Mouse (Mus musculus) myocyte (in vitro differentiated cells): ENCODE results near the gene Cpn1.

Experiments
- CEBPB ChIP-seq: IDR thresholded peaks from 2 replicates; pipeline ENCODE4 v1.6.1; 2011; ENCODE audit warnings: mild to moderate bottlenecking, moderate library complexity; ENCODE audit not compliant: poor library complexity, insufficient read depth, severe bottlenecking
- E2F4 ChIP-seq: IDR thresholded peaks from one replicate; pipeline ENCODE4 v1.6.1; 2011; ENCODE audit warnings: mild to moderate bottlenecking, control low read depth, moderate library complexity; ENCODE audit not compliant: insufficient read depth
- MYOG ChIP-seq, 3 experiments: IDR thresholded peaks; one replicate each; pipeline ENCODE4 v1.6.1; 2011; ENCODE audit warnings: control low read depth in 2 of 3, low read depth in 2 of 3, mild to moderate bottlenecking in 2 of 3; ENCODE audit not compliant: insufficient read length in 2 of 3, control insufficient read depth in 1 of 3, insufficient read depth in 1 of 3
- POLR2A ChIP-seq: IDR thresholded peaks from one replicate; pipeline ENCODE4 v1.6.1; 2011; ENCODE audit warnings: low read depth, mild to moderate bottlenecking, control low read depth, moderate library complexity; ENCODE audit not compliant: insufficient read length
- POLR2AphosphoS2 ChIP-seq: IDR thresholded peaks from one replicate; pipeline ENCODE4 v1.6.1; 2011; ENCODE audit warnings: low read depth, control low read depth; ENCODE audit not compliant: insufficient read length
- TCF12 ChIP-seq: IDR thresholded peaks from one replicate; pipeline ENCODE4 v1.6.1; 2011; ENCODE audit warnings: mild to moderate bottlenecking, control low read depth; ENCODE audit not compliant: poor library complexity, insufficient read depth, severe bottlenecking
- USF1 ChIP-seq: IDR thresholded peaks from one replicate; pipeline ENCODE4 v1.6.1; 2011; ENCODE audit warnings: low read depth, mild to moderate bottlenecking, control low read depth, moderate library complexity

- no peak for TF ChIP-seq POLR2AphosphoS2
- TF ChIP-seq POLR2A = no peak
- no peak for TF ChIP-seq MYOG (IDR thresholded peaks at IDR 0.05; ENCODE audit: control insufficient read depth in 1 of 3, insufficient read depth in 1 of 3, insufficient read length in 2 of 3, low read depth in 2 of 3)
- TF ChIP-seq E2F4 = no peak
- TF ChIP-seq TCF12 = no peak
- no peak for TF ChIP-seq USF1
- no peak for TF ChIP-seq CEBPB
Measured at GRCm38 (mm10) chr19:44023066-44023465, 36.7 kb upstream of the Cpn1 start.
